Mouse (Mus musculus) heart, postnatal 0 days (tissue): ENCODE data around the gene 1190005I06Rik. TPM values are rescaled to one million over a fixed set of nuclear protein-coding genes. Genes with fewer than 3 reads are reported as not detected.

Experiments
- ATAC-seq: fragments of 200-750 bp; cut with Nextera tagmentation; 2 replicates; pipeline ENCODE4 v1.8.0; 2017; ENCODE audit warnings: low read depth, moderate number of reproducible peaks, moderate library complexity; ENCODE audit not compliant: insufficient read depth
- DNase-seq: peaks from one replicate; pipeline ENCODE4 v3.0.0-alpha.2; 2016; ENCODE audit warnings: low spot score
- H3K27ac ChIP-seq: fragments of 300-500 bp; sonication (generic); 2 replicates; pipeline ENCODE4 v1.5.1; 2014; ENCODE audit warnings: low read depth, mild to moderate bottlenecking
- H3K27me3 ChIP-seq: fragments of 300-500 bp; sonication (generic); 2 replicates; pipeline ENCODE4 v1.6.1; 2014; ENCODE audit warnings: low read length, mixed read lengths; ENCODE audit not compliant: control insufficient read depth, insufficient read depth
- H3K36me3 ChIP-seq: fragments of 300-500 bp; sonication (generic); replicated peaks from 2 replicates; pipeline ENCODE4 v1.6.1; 2014; ENCODE audit warnings: low read length, mixed read lengths; ENCODE audit not compliant: control insufficient read depth, insufficient read depth
- H3K4me1 ChIP-seq: fragments of 300-500 bp; sonication (generic); 2 replicates; pipeline ENCODE4 v1.6.1; 2014; ENCODE audit warnings: antibody characterized with exemption; ENCODE audit not compliant: control insufficient read depth, insufficient read depth
- H3K4me2 ChIP-seq: fragments of 300-500 bp; sonication (generic); 2 replicates; pipeline ENCODE4 v1.6.1; 2014; ENCODE audit warnings: low read depth, mild to moderate bottlenecking, low read length, moderate library complexity
- H3K4me3 ChIP-seq: fragments of 300-500 bp; sonication (generic); 2 replicates; pipeline ENCODE4 v1.5.1; 2014; ENCODE audit warnings: low read depth, low read length
- H3K9ac ChIP-seq: fragments of 300-500 bp; sonication (generic); replicated peaks from 2 replicates; pipeline ENCODE4 v1.6.1; 2014; ENCODE audit warnings: low read depth, low read length, mixed read lengths
- H3K9me3 ChIP-seq: fragments of 300-500 bp; sonication (generic); replicated peaks from 2 replicates; pipeline ENCODE4 v1.6.1; 2016; ENCODE audit warnings: low read length; ENCODE audit not compliant: control insufficient read depth
- CTCF ChIP-seq: IDR thresholded peaks from 2 replicates; pipeline ENCODE4 v1.5.1; 2016; ENCODE audit warnings: antibody characterized with exemption, control low read depth, low read depth
- EP300 ChIP-seq: IDR thresholded peaks from 2 replicates; pipeline ENCODE4 v1.6.1; 2016; ENCODE audit warnings: antibody characterized with exemption, low read depth
- WGBS: fragments of 180-500 bp; shearing (Covaris S2); extraction: QIAGEN DNeasy Blood & Tissue Kit; methylation state at CpG from one replicate; pipeline ENCODE4 v1.1.7; 2014; 5-methylcytosine and 5-hydroxymethylcytosine counted together
- polyA plus RNA-seq: library from polyadenylated mRNA; unstranded; fragments of >200 nt; fragmentation: Nextera tagmentation; extraction: Ambion mirVana; gene quantifications from 2 replicates; pipeline ENCODE4 v1.2.1, GENCODE M21; 2015
- total RNA-seq: library from RNA; depleted of rRNA; stranded (reverse); fragments of >200 nt; gene quantifications from 2 replicates; pipeline ENCODE4 v1.2.3, GENCODE M21; 2014; ENCODE audit warnings: low replicate concordance; rRNA removed

The 1190005I06Rik gene
- 0.80 and 1.9 TPM in 2 replicates for total RNA-seq
- polyA plus RNA-seq, result 9.3 and 9.7 TPM in 2 replicates

DNA sequence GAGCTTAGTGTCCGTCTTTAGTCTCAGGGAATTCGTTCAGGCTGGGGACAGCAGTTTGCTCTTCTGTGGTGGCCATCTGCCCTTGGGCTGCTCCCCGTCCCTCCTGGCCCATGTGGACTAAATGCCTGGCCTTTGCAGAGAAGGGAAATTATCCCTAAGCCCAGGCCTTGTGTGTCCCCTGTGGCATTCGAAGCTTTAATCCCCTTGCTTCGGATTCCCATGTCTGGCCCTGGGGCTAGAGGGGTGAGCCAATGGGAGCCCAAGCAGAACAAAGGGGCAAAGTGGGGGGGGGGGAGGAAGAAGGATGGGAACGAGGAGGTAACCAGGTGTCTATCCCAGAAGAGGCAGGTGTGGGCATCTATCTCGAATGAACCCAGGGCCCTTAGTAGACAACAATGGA lies at the start of gene 1190005I06Rik:
1190005I06Rik (minus strand) TSS at position 101 of the 400 bp plus-strand sequence.
- DNase-seq, result no peak
- ATAC-seq, result no peak
- Histone ChIP-seq H3K27ac (no peak within 1 kb of the TSS), H3K9ac (no peak within 1 kb of the TSS), H3K36me3 (no peaks in the 10 kb centered on the region), H3K9me3 (no peaks in the 10 kb centered on the region), H3K27me3 (no peaks in the 10 kb centered on the region), H3K4me2 (no peak within 1 kb of the TSS), H3K4me3 (no peak within 1 kb of the TSS), H3K4me1 (peaks cover 19% of the 10 kb centered on the region; the same call in 1 of the 2 replicates)
- WGBS, result 66% methylated on average over 7 of the region's 7 CpGs
- no peak for TF ChIP-seq EP300
- TF ChIP-seq CTCF, result no peak

DNA sequence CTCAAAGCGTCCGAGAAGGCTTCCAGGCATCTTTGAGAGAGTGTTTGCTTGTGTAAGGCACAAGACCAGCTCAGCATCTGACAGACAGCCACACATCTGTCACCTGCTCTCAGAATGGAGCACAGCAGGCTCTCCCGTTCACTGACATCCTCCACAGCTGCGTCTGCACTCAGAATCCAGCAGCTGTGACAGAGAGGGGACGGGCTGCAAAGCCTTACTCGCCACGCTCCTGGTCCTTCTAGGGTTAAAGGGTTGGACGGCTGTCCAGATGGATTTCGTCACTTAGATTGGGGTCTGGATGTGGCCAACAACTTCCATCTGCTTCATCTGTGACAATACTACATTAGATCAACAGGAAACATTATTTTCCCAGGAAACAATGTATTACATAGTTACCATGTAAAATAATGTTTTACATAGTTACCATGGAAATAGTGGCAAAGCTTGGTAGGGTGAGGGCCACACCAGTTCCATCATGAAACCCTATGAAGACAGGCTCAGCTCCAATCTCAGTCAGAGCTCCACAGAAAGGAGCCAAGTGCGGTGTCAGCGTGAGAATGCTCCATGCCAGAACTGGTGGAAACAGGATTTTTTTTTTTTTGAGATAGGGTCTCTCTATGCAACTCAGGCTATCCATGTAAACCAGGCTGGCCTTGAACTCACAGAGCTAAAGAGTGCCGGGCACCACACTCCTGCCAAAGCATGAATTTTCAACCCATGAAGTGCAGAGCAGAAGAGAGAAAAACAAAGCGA lies 49.1 kb upstream of the 1190005I06Rik start:
- Histone ChIP-seq H3K4me1 (peaks cover 14% of the 10 kb centered on the region; the same call in 1 of the 2 replicates), H3K4me2 (no peak overlapping the region), H3K9ac (no peak overlapping the region), H3K4me3 (no peak overlapping the region), H3K9me3 (no peaks in the 10 kb centered on the region), H3K27me3 (peaks cover 6% of the 10 kb centered on the region; the same call in 1 of the 2 replicates), H3K27ac (peak overlapping the region; percentile 23), H3K36me3 (no peaks in the 10 kb centered on the region)
- 21% methylated on average over 13 of the region's 13 CpGs for WGBS
- peak; percentile 50 for DNase-seq
- TF ChIP-seq EP300 (no peak), CTCF (no peak)
- ATAC-seq, result peak; percentile 56

DNA sequence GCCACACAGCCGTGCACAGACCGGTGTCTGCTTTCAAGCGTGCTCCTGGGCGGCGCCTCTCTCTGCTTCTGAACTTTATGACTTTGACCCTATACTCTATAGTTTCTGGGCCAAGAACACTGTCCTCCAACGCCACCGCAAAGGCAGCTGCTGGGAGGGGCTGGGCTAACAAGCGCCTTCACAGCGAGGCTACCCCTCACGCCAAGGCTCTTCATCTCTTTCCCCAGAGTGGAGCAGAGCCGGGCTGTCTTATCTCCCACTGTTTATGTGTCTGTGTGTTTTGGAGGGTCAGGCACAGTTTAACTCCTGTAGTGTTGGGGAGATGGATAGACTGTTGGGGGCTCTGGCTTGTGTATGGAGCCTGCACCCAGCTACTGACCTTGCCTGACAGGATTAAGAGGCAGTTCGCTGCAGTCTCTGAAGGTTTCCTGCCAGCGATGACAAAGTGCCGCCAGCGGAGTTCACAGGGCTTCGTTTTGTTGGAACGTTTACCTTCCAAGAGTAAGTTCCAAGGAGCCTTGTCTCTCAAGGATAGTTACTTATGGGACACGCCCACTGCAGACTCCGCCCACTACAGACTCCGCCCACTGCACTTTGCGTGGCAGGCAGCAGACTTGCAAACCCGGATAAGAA lies 46.5 kb upstream of the 1190005I06Rik start:
- Histone ChIP-seq H3K4me1 (peaks cover 7% of the 10 kb centered on the region; the same call in 1 of the 2 replicates), H3K36me3 (no peaks in the 10 kb centered on the region), H3K9me3 (no peaks in the 10 kb centered on the region), H3K9ac (no peak overlapping the region), H3K27me3 (peaks cover 9% of the 10 kb centered on the region; the same call in 1 of the 2 replicates), H3K4me2 (peak overlapping the region; percentile 7; the same call in 1 of the 2 replicates), H3K27ac (no peak overlapping the region), H3K4me3 (no peak overlapping the region)
- DNase-seq (no peak), ATAC-seq (peak; percentile 25)
- no peak for TF ChIP-seq CTCF
- TF ChIP-seq EP300, result no peak
- 27% methylated on average over 22 of the region's 22 CpGs for WGBS

DNA sequence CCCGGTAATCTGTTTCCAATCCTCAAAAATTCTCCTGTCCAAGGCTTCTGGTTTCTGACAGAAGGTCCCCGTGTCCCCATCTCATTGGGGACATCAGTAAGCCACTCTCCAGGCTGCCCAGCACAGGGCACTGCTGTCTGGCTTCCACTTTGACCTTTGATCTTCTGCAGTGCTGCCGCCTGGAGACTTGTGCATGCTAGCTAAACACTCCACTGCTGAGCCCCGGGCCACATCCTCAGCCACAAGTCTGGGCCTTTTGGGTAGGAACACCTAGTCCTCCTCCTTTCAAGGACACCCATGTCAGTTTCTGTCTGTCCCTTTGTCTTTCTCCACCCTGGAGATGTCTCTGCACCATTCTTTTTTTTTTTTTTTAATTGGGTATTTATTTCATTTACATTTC lies 45.5 kb upstream of the 1190005I06Rik start:
- Histone ChIP-seq H3K4me2 (no peak overlapping the region), H3K27ac (no peak overlapping the region), H3K9ac (no peak overlapping the region), H3K27me3 (peaks cover 9% of the 10 kb centered on the region; the same call in 1 of the 2 replicates), H3K4me1 (peaks cover 7% of the 10 kb centered on the region; the same call in 1 of the 2 replicates), H3K9me3 (no peaks in the 10 kb centered on the region), H3K36me3 (no peaks in the 10 kb centered on the region), H3K4me3 (no peak overlapping the region)
- no peak for ATAC-seq
- WGBS, result 69% methylated on average over 4 of the region's 4 CpGs
- DNase-seq, result no peak
- TF ChIP-seq EP300 (no peak), CTCF (no peak)

DNA sequence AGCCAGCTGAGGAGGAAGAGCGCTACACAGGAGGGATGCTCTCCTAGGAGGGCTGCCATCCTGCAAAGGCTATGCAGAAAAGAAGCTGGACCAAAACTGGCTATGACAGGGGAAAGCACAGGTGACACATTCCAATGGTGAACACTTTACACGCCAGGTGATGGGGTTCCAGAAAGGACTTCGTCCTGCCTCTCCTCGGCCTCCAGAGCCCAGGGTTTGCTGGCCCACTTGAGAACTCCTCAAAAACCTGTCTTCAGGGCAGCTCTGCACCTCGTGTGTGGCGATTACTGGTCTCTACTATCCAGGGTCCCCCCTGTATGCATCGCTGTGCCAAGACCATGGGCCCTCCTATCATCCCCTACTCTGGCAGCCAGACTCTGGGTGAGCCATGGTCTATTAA lies 41.1 kb upstream of the 1190005I06Rik start:
- no peak overlapping the region for H3K4me3 ChIP-seq
- ATAC-seq (no peak), DNase-seq (no peak)
- no peak for TF ChIP-seq EP300
- no peak for TF ChIP-seq CTCF
- H3K9me3 ChIP-seq, result no peaks in the 10 kb centered on the region
- no peak overlapping the region for H3K9ac ChIP-seq
- no peak overlapping the region for H3K4me2 ChIP-seq
- 0 out of 2 replicates have a peak, but pooled peaks cover 3% of the 10 kb centered on the region for H3K27me3 ChIP-seq
- WGBS, result 82% methylated on average over 7 of the region's 7 CpGs
- no peak overlapping the region for H3K27ac ChIP-seq
- H3K36me3 ChIP-seq, result no peaks in the 10 kb centered on the region
- no peaks in the 10 kb centered on the region for H3K4me1 ChIP-seq
